Mouse (Mus musculus): ENCODE measurements at regions not wholly inside any gene's neighbourhood (a gene's known extent, or its start where the extent isn't known, plus 50 kb on each side); places are given as distances from the start of the nearest gene placed in this dataset.
A peak's percentile ranks its signal among the peaks of the same experiment; 100 is the strongest.

DNA sequence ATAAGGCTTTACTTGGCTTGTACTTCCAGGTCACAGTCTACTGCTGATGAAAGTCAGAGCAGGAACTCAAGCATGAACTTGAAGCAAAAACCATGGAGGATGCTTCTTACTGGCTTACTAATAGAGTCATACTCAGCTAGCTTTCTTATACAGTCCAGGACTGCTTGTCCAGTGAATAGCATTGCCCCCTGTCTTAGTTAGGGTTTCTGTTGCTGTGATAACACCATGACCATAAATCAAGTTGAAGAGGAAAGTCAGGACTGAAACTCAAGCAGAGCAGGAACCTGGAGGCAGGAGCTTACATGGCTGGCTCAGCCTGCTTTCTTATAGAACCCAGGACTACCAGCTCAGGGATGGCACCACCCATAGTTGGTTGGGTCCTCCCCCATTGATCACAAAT lies 602.9 kb upstream of the Auts2 start:
- Histone ChIP-seq H3K9ac (no peak overlapping the region), H3K4me1 (no peaks in the 10 kb centered on the region), H3K9me3 (replicated peaks) (no peaks in the 10 kb centered on the region), H3K27ac (no peak overlapping the region), H3K4me3 (no peak overlapping the region), H3K36me3 (no peaks in the 10 kb centered on the region), H3K4me2 (replicated peaks) (no peak overlapping the region), H3K27me3 (no peaks in the 10 kb centered on the region)
- no peak for ATAC-seq (ENCODE audit: low FRiP score)

- Histone ChIP-seq H3K9ac (no peak overlapping the region), H3K4me3 (no peak overlapping the region), H3K9me3 (replicated peaks) (no peaks in the 10 kb centered on the region), H3K36me3 (no peaks in the 10 kb centered on the region), H3K27me3 (no peaks in the 10 kb centered on the region), H3K27ac (no peak overlapping the region), H3K4me2 (replicated peaks) (no peak overlapping the region), H3K4me1 (no peaks in the 10 kb centered on the region)
- 92% methylated on average over 1 of the region's 1 CpGs for WGBS
- no peak for ATAC-seq (ENCODE audit: low FRiP score)
Measured at GRCm38 (mm10) chr5:133143679-133144078, 600.5 kb upstream of the Auts2 start.

DNA sequence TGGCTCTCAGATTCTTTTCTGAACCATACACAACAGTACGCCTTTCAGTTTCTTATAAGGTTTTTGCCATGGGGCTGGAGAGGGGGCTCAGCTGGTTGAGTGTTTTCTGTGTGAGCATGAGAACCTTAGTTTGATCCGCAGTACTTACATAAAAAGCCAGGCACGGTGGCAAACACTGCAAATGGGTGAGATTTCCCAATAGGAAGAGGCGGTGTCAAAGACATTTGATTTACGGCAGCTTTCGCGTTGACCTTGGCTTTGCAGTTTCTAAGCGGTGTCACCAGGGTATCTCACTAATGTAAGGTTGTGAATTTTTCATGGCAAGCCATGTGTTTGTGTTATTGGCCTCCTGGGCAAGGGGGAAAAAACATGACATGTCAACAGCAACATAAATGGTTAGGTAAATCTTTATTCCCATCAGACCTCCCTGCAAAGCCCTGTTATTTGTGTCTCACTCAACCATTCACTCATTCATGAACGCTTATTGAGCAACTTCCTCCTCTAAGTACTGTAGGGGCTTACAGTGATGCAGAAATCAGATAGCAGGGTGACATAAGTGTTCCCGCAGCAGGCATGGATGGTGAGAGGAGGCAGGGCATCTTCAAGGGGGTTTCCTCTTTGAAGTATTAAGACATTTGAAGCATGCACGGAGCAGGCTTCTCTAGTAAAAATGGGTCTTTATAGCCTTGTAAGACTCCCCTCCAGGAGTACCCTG lies 599.4 kb upstream of the Auts2 start:
- no peak for ATAC-seq (ENCODE audit: low FRiP score)
- H3K27ac ChIP-seq = no peak overlapping the region
- 70% methylated on average over 11 of the region's 11 CpGs for WGBS

DNA sequence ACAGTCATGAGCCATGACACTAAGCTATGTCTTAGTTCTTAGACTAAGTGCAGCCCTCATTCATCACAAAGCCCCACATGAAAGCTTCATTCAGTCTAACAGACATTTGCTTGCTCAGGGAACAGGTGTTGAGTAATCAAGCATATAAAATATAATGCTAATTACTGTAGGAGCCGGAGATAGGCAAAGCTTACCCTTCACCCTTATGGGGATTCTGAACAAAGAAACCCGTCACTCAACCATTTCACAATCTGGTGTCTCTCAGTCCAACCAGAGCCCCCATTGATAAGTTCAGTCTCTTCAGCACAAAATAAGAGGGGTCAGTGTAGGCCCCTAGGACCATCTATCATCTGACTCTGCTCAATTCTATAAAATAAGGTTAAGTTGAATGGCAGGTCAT lies 587.9 kb upstream of the Auts2 start:
- H3K27me3 ChIP-seq = no peaks in the 10 kb centered on the region
- H3K36me3 ChIP-seq = no peaks in the 10 kb centered on the region
- 44% methylated on average over 2 of the region's 2 CpGs for WGBS
- H3K4me3 ChIP-seq = no peak overlapping the region
- H3K27ac ChIP-seq = no peak overlapping the region
- no peak overlapping the region for H3K4me2 ChIP-seq (replicated peaks)
- no peak overlapping the region for H3K9ac ChIP-seq
- no peaks in the 10 kb centered on the region for H3K4me1 ChIP-seq
- no peaks in the 10 kb centered on the region for H3K9me3 ChIP-seq (replicated peaks)
- ATAC-seq (ENCODE audit: low FRiP score) = peak; percentile 73; the same call in 1 of the 2 replicates

More for the DNA sequence above, 599.4 kb upstream of the Auts2 start:
- H3K4me2 ChIP-seq (replicated peaks) = no peak overlapping the region
- H3K9ac ChIP-seq = no peak overlapping the region
- no peaks in the 10 kb centered on the region for H3K9me3 ChIP-seq (replicated peaks)
- H3K4me3 ChIP-seq = no peak overlapping the region
- H3K36me3 ChIP-seq = no peaks in the 10 kb centered on the region
- no peaks in the 10 kb centered on the region for H3K4me1 ChIP-seq
- no peaks in the 10 kb centered on the region for H3K27me3 ChIP-seq

DNA sequence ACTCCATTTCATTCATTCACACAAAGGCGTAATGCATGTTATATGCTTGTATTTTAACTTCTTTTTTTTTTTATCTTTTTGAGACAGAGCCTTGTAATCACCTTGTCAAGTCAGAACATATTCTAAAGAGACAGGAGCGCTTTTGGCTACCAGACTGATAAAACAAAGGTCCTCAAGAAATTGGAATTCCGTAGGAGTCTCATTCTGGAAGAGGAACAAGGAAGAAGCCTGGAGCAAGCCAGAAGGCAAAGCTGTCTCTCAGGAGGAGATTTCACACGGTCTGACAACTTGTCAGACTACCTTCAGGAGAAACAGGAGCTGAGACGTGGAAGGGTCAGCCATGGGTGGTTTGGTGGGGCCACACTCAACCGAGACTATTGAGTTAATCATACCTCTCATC lies 587.2 kb upstream of the Auts2 start:
- H3K27ac ChIP-seq = no peak overlapping the region
- H3K4me1 ChIP-seq = no peaks in the 10 kb centered on the region
- ATAC-seq (ENCODE audit: low FRiP score) = no peak
- no peaks in the 10 kb centered on the region for H3K27me3 ChIP-seq
- H3K4me3 ChIP-seq = no peak overlapping the region
- no peak overlapping the region for H3K4me2 ChIP-seq (replicated peaks)
- H3K9me3 ChIP-seq (replicated peaks) = no peaks in the 10 kb centered on the region
- 64% methylated on average over 6 of the region's 6 CpGs for WGBS
- no peaks in the 10 kb centered on the region for H3K36me3 ChIP-seq
- H3K9ac ChIP-seq = no peak overlapping the region

DNA sequence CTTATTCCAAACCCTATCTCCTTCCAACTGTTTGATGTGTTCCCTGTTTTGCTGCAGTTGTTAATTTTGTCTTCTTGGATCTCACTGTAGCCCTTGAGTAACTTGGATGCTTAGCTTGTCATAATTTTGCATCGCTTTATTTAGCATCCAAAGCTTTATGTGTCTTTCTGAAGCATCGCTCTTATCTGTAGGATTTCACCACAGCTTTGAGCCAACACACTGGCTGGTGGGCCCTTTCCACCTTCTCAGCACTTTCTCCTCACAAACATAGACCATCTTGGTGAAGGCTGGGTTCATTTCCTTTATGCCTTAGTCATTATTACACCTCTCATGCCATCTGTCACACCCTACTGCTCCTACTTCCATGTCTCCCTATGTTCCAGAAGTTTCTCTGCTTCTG lies 581.1 kb upstream of the Auts2 start:
- WGBS = 94% methylated on average over 2 of the region's 2 CpGs

DNA sequence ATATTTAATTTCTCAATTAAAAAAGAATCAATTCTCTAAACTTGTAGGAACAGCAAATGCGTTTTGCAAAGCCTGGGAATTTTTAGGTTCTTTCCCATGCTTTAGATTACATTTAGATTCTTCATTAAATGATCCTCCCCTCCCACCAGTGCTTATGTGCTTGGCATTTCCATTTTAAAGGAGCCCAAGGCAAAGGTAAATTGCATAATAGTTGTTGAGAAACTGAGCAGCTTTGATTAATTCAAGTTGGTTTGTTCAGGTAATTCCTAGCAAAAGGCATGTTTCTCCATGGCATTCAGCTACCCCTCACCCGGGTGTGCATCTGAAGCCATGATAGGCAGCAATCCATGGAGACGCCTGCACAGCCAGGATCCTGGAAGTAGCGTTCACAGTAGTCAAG lies 570.8 kb upstream of the Auts2 start:
- Histone ChIP-seq H3K36me3 (no peaks in the 10 kb centered on the region), H3K4me3 (no peak overlapping the region), H3K27ac (no peak overlapping the region), H3K9ac (no peak overlapping the region), H3K27me3 (no peaks in the 10 kb centered on the region), H3K4me1 (no peaks in the 10 kb centered on the region), H3K4me2 (replicated peaks) (no peak overlapping the region), H3K9me3 (replicated peaks) (no peaks in the 10 kb centered on the region)
- ATAC-seq (ENCODE audit: low FRiP score) = no peak
- WGBS = 85% methylated on average over 4 of the region's 4 CpGs

More for the DNA sequence above, 581.1 kb upstream of the Auts2 start:
- Histone ChIP-seq H3K9me3 (replicated peaks) (no peaks in the 10 kb centered on the region), H3K27ac (no peak overlapping the region), H3K4me2 (replicated peaks) (no peak overlapping the region), H3K9ac (no peak overlapping the region), H3K4me3 (no peak overlapping the region), H3K27me3 (no peaks in the 10 kb centered on the region), H3K36me3 (no peaks in the 10 kb centered on the region), H3K4me1 (no peaks in the 10 kb centered on the region)
- no peak for ATAC-seq (ENCODE audit: low FRiP score)

GRCm38 (mm10) chr5:133113183-133113582 lies 570.0 kb upstream of the Auts2 start:
- no peaks in the 10 kb centered on the region for H3K27me3 ChIP-seq
- H3K27ac ChIP-seq = no peak overlapping the region
- WGBS = 96% methylated on average over 2 of the region's 2 CpGs
- no peak overlapping the region for H3K4me3 ChIP-seq
- no peak for ATAC-seq (ENCODE audit: low FRiP score)
- H3K9ac ChIP-seq = no peak overlapping the region
- no peaks in the 10 kb centered on the region for H3K4me1 ChIP-seq
- H3K36me3 ChIP-seq = no peaks in the 10 kb centered on the region
- H3K9me3 ChIP-seq (replicated peaks) = no peaks in the 10 kb centered on the region
- no peak overlapping the region for H3K4me2 ChIP-seq (replicated peaks)

DNA sequence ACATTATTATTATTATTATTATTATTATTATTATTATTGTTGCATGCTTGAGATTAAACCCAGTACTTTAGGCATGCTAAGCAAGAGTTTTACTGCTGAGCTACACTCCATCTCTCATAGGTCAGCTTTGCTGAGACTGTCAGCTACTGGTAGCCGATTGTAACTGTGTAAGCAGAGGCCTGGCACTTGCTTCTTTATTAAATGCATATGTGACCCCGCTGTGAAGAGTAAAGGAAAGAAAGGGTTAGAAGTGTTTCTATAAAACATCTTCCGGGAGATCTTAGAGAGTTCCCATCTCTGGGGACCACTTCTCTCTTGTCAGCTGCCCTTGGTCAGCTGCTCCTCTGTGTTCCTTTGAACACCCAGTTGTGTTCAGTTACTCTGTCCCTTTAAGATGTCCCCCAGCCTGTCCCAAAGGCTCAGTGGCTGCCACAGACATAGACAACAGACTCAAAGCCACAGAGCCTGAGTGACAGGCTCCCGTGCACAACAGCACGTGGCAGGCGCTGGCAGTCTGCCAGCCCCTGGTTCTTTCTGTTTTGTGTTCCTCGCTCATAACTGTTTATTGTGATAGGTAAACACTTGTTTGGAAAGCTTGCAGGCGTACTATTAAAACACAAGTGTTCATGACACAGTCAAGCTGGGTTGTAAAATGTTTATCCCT lies 563.7 kb upstream of the Auts2 start:
- H3K27me3 ChIP-seq = peaks cover 3% of the 10 kb centered on the region; the same call in 1 of the 2 replicates
- H3K9ac ChIP-seq = no peak overlapping the region
- no peaks in the 10 kb centered on the region for H3K36me3 ChIP-seq
- H3K4me1 ChIP-seq = peaks cover 9% of the 10 kb centered on the region
- H3K9me3 ChIP-seq (replicated peaks) = no peaks in the 10 kb centered on the region
- H3K27ac ChIP-seq = peak overlapping the region; percentile 52
- H3K4me2 ChIP-seq (replicated peaks) = peak overlapping the region; percentile 25; the same call in 1 of the 2 replicates
- WGBS = 24% methylated on average over 8 of the region's 8 CpGs
- H3K4me3 ChIP-seq = no peak overlapping the region
- ATAC-seq (ENCODE audit: low FRiP score) = peak; percentile 93

DNA sequence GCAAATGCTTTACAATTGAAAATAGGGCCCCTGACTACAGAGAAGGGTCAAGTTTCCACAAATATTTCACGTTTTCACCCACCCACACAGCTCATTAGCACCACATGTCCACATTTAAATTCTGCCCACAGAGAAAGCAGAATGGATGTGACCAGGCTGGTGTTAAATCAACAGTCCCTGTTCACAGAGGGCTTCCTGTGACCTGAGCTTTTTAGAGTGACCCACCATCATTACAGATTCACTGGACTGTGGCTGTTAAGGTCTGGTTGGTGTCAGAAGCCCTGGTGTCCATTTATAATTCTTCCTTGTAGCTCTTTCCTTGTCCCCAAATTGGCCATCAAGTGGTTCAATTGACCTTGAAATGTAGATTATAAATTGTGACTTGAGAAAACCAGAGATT lies 553.2 kb upstream of the Auts2 start:
- no peak overlapping the region for H3K4me3 ChIP-seq
- WGBS = 21% methylated on average over 1 of the region's 1 CpGs
- no peaks in the 10 kb centered on the region for H3K36me3 ChIP-seq
- no peak for ATAC-seq (ENCODE audit: low FRiP score)
- H3K4me2 ChIP-seq (replicated peaks) = no peak overlapping the region
- H3K9ac ChIP-seq = no peak overlapping the region
- H3K27me3 ChIP-seq = no peaks in the 10 kb centered on the region
- no peak overlapping the region for H3K27ac ChIP-seq
- peaks cover 4% of the 10 kb centered on the region; the same call in 1 of the 2 replicates for H3K4me1 ChIP-seq
- H3K9me3 ChIP-seq (replicated peaks) = peaks cover 4% of the 10 kb centered on the region; the same call in 1 of the 2 replicates

DNA sequence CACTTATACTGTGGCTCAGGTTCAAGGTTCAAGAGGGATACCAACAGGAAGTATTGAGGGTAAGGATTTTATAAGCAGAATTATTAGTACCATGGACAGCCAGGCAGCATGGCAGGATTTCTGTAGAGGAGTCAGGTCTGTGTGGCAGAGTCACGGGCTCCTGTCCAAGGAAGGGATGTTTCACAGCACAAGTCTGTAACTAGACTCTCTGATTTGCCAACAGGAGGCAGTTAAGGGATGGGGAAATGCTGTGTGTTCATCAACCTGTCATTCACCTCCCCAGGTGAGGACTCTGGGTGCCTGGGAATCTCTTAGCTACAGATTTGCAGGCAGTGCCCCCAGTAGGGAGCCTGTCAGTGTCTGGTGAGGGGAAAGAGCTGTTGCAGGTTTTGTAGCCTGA lies 541.7 kb upstream of the Auts2 start:
- no peak for ATAC-seq (ENCODE audit: low FRiP score)

GRCm38 (mm10) chr5:133080751-133081150 lies 537.6 kb upstream of the Auts2 start:
- 75% methylated on average over 2 of the region's 2 CpGs for WGBS
- no peaks in the 10 kb centered on the region for H3K9me3 ChIP-seq (replicated peaks)
- H3K4me1 ChIP-seq = peaks cover 10% of the 10 kb centered on the region
- H3K27me3 ChIP-seq = no peaks in the 10 kb centered on the region
- no peak overlapping the region for H3K4me3 ChIP-seq
- H3K4me2 ChIP-seq (replicated peaks) = no peak overlapping the region
- no peak for ATAC-seq (ENCODE audit: low FRiP score)
- no peak overlapping the region for H3K9ac ChIP-seq
- no peak overlapping the region for H3K27ac ChIP-seq
- no peaks in the 10 kb centered on the region for H3K36me3 ChIP-seq

More for the DNA sequence above, 541.7 kb upstream of the Auts2 start:
- H3K27me3 ChIP-seq = no peaks in the 10 kb centered on the region
- WGBS = 57% methylated on average over 1 of the region's 1 CpGs
- no peak overlapping the region for H3K4me3 ChIP-seq
- no peak overlapping the region for H3K4me2 ChIP-seq (replicated peaks)
- H3K9me3 ChIP-seq (replicated peaks) = no peaks in the 10 kb centered on the region
- H3K36me3 ChIP-seq = no peaks in the 10 kb centered on the region
- no peaks in the 10 kb centered on the region for H3K4me1 ChIP-seq
- H3K27ac ChIP-seq = no peak overlapping the region
- H3K9ac ChIP-seq = no peak overlapping the region

DNA sequence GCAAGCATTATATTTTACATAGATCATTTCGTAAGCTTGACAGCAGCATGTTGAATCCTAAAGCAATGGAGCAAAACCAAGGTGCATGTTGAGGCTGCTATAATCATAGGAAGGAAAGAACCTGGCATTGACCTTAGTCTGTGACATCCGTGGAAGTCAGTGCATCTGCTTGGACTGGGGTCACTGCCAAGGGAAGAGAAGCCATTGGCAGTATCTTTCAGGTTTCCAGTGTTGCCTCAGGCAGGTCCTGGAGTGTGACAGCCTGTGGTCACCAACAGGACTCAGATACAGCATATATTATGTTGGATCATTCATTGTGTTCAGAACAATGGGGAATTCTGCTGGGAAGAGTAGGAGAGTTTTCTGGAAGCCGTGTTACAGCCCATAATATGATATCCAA lies 535.8 kb upstream of the Auts2 start:
- 59% methylated on average over 3 of the region's 3 CpGs for WGBS
- no peaks in the 10 kb centered on the region for H3K36me3 ChIP-seq
- H3K4me2 ChIP-seq (replicated peaks) = no peak overlapping the region
- ATAC-seq (ENCODE audit: low FRiP score) = no peak
- H3K9me3 ChIP-seq (replicated peaks) = no peaks in the 10 kb centered on the region
- no peak overlapping the region for H3K27ac ChIP-seq
- no peaks in the 10 kb centered on the region for H3K27me3 ChIP-seq
- no peak overlapping the region for H3K4me3 ChIP-seq
- no peak overlapping the region for H3K9ac ChIP-seq
- H3K4me1 ChIP-seq = peaks cover 10% of the 10 kb centered on the region
